40 mouse cellular contexts compared by ENCODE assay signal in the genomic region with DNA sequence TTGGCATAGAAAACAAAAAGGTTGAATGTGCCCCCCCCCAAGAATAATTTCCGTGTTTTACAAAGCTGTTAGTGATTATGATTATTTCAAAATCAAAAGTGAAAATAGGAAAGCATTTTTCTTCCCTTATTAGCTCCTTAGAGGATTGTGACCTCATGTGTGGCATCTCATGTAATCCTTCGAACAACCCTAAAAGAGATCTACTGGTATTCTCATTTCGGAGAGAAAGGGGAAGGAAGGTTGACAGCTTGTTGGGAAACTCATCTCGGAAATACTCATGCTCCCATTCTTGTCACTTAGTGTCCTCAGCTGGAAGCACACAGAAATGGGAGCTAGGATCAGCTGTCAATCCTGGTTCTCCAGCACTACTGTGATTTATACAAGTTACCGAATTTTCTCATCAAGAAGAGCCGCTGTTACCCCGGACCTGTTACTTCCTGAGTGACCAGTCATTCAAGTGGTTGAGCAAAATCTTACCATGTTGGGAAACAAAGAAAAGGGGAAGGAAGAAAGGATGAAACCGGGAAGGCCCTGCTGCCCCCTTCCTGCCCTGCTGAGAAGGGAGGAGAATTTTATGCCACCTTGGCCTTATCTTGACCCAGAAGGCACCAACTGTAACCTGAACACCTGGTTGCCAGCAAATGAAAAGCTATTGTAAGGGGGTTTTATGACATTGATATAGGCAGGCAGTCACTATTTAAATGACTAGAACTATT. TPM values are rescaled to one million over a fixed set of nuclear protein-coding genes. Genes with fewer than 3 reads are reported as not detected.
A peak's percentile ranks its signal among the peaks of the same experiment; 100 is the strongest.
DNase-seq lines count a peak whose midpoint lies in the region; ATAC-seq and TF ChIP-seq lines count a peak whose summit lies in the region.
"Had no signal": no experiment of that assay in that cellular context is flagged by ENCODE, and none has a peak within 500 bp of the region (broad histone marks: within the 10 kb centered on the region; RNA-seq: fewer than 3 reads in every experiment).

No protein-coding gene starts in this region.

- H3K9me3 ChIP-seq in liver, postnatal 0 days (ENCODE audit: low read length), result no peaks in the 10 kb centered on the region
- peaks cover 2% of the 10 kb centered on the region; the same call in 1 of the 2 replicates for H3K9me3 ChIP-seq in liver, embryonic 11.5 days (ENCODE audit: control insufficient read depth, low read length)
- H3K9me3 ChIP-seq: embryonic facial prominence, embryonic 13.5 days; forebrain, embryonic 10.5 days; forebrain, embryonic 15.5 days; megakaryocyte, embryonic 14.5 days had no signal

- 65% methylated on average over 8 of the region's 8 CpGs for WGBS in liver, postnatal 0 days (ENCODE audit: insufficient replicate concordance)
- 74% methylated on average over 8 of the region's 8 CpGs for WGBS in liver, embryonic 11.5 days
- WGBS in kidney, adult 2 months, result 91% methylated on average over 8 of the region's 8 CpGs

- H3K36me3 ChIP-seq in liver, postnatal 0 days (replicated peaks; ENCODE audit: insufficient read depth, low read length), result peaks cover 3% of the 10 kb centered on the region; the same call in 1 of the 2 replicates
- peaks cover 2% of the 10 kb centered on the region; the same call in 1 of the 2 replicates for H3K36me3 ChIP-seq in liver, embryonic 11.5 days (ENCODE audit: control insufficient read depth, insufficient read depth, low read length)
- H3K36me3 ChIP-seq in kidney, adult 2 months (ENCODE audit: control insufficient read depth, insufficient read depth, low read length), result no peaks in the 10 kb centered on the region; the same call in 1 of the 2 replicates

- H3K4me3 ChIP-seq in liver, postnatal 0 days (ENCODE audit: low read depth, low read length), result no peak overlapping the region
- H3K4me3 ChIP-seq in liver, embryonic 11.5 days (ENCODE audit: low read depth, low read length), result no peak overlapping the region
- H3K4me3 ChIP-seq in kidney, adult 2 months (ENCODE audit: insufficient read depth, low read depth, low read length), result no peak overlapping the region
- H3K4me3 ChIP-seq: embryonic facial prominence, embryonic 13.5 days; forebrain, embryonic 10.5 days; forebrain, embryonic 15.5 days; gastrocnemius, adult 2 months; heart, embryonic 13.5 days; limb, embryonic 12.5 days; megakaryocyte, embryonic 14.5 days had no signal

- TF ChIP-seq CTCF in liver, postnatal 0 days (IDR thresholded peaks at IDR 0.05; ENCODE audit: low read depth), result no peak
- no peak for TF ChIP-seq CTCF in kidney, adult 2 months (conservative IDR thresholded peaks at IDR 0.05; ENCODE audit: insufficient read depth, insufficient read length, low read depth, low read length)

- no peaks in the 10 kb centered on the region for H3K27me3 ChIP-seq in liver, postnatal 0 days (ENCODE audit: insufficient read depth, low read length)
- H3K27me3 ChIP-seq in liver, embryonic 11.5 days (replicated peaks; ENCODE audit: control insufficient read depth, insufficient read depth, low read length), result no peaks in the 10 kb centered on the region
- no peaks in the 10 kb centered on the region for H3K27me3 ChIP-seq in kidney, adult 2 months (replicated peaks; ENCODE audit: control insufficient read depth, insufficient read depth, low read length)
- H3K27me3 ChIP-seq: embryonic facial prominence, embryonic 13.5 days; forebrain, embryonic 15.5 days; heart, embryonic 13.5 days; limb, embryonic 12.5 days; megakaryocyte, embryonic 14.5 days had no signal

- no peak for DNase-seq in liver, postnatal 0 days
- DNase-seq in liver, embryonic 11.5 days (ENCODE audit: low spot score), result no peak
- peak; percentile 2 to 16 for DNase-seq in monocyte, adult 2 months (ENCODE audit: low read depth in 1 of 2, low spot score in 2 of 2)
- DNase-seq in lung, postnatal 14 days, result no peak
- DNase-seq in embryo, embryonic 10 days (ENCODE audit: low spot score), result no peak
- no peak for DNase-seq in kidney, adult 2 months
- DNase-seq: adrenal gland, postnatal 25 days; cerebellum, adult 11 months; cerebellum, adult 9-10 months; cerebellum, postnatal 36 days; gastrocnemius, adult 2 months; gastrocnemius, postnatal 36 days; heart, postnatal 10 days; kidney, postnatal 14 days; layer of hippocampus, adult 9-11 months; lung, adult 2 months; lung, postnatal 10 days; midbrain, embryonic 14.5 days; right cerebral cortex, adult 18-20 months had no signal

- 0 out of 2 replicates have a peak overlapping the region, but pooled peaks have one; percentile 8 for H3K4me2 ChIP-seq in liver, postnatal 0 days (ENCODE audit: low read depth, low read length)
- H3K4me2 ChIP-seq in liver, embryonic 11.5 days, result no peak overlapping the region
- H3K4me2 ChIP-seq: embryonic facial prominence, embryonic 13.5 days; forebrain, embryonic 15.5 days; heart, embryonic 13.5 days; limb, embryonic 12.5 days had no signal

- TF ChIP-seq EP300 in liver, postnatal 0 days (IDR thresholded peaks at IDR 0.05; ENCODE audit: low read depth), result no peak

- TF ChIP-seq POLR2A in kidney, adult 2 months (IDR thresholded peaks at IDR 0.05; ENCODE audit: low read depth, low read length), result no peak

- H3K4me1 ChIP-seq in liver, postnatal 0 days (ENCODE audit: insufficient read depth), result no peaks in the 10 kb centered on the region
- no peaks in the 10 kb centered on the region for H3K4me1 ChIP-seq in liver, embryonic 11.5 days (replicated peaks; ENCODE audit: control insufficient read depth, insufficient read depth, low read length)
- no peaks in the 10 kb centered on the region for H3K4me1 ChIP-seq in kidney, adult 2 months (ENCODE audit: control insufficient read depth, insufficient read depth, low read length)
- H3K4me1 ChIP-seq: embryonic facial prominence, embryonic 13.5 days; forebrain, embryonic 10.5 days; forebrain, embryonic 15.5 days; limb, embryonic 12.5 days; megakaryocyte, embryonic 14.5 days had no signal

- peak overlapping the region; percentile 50; the same call in 1 of the 2 replicates for H3K27ac ChIP-seq in liver, postnatal 0 days (ENCODE audit: low read depth)
- no peak overlapping the region for H3K27ac ChIP-seq in liver, embryonic 11.5 days (ENCODE audit: low read depth, low read length)
- H3K27ac ChIP-seq in kidney, adult 2 months (ENCODE audit: insufficient read depth, low read depth, low read length), result no peak overlapping the region
- H3K27ac ChIP-seq: embryonic facial prominence, embryonic 13.5 days; forebrain, embryonic 10.5 days; forebrain, embryonic 15.5 days; gastrocnemius, adult 2 months; heart, embryonic 13.5 days; limb, embryonic 12.5 days had no signal

- ATAC-seq in liver, postnatal 0 days, result peak; percentile 47; the same call in 1 of the 2 replicates
- no peak for ATAC-seq in liver, embryonic 11.5 days (replicated peaks; ENCODE audit: low FRiP score)
- ATAC-seq in hematopoietic stem cell, adult 5-6 weeks (replicated peaks in 1 of 2; ENCODE audit: insufficient read depth in 1 of 2, low FRiP score in 2 of 2, low TSS enrichment in 1 of 2, low read depth in 1 of 2, poor library complexity in 2 of 2, severe bottlenecking in 2 of 2), result peak; percentile 53 to 65; a peak in 3 of 4 replicates
- ATAC-seq: CD4-positive, CD25-positive, alpha-beta regulatory T cell, adult 4 months; forebrain, embryonic 15.5 days; hindbrain, embryonic 16.5 days had no signal

- H3K9ac ChIP-seq in liver, postnatal 0 days (replicated peaks), result no peak overlapping the region
- no peak overlapping the region for H3K9ac ChIP-seq in liver, embryonic 11.5 days (ENCODE audit: low read depth, low read length)
- H3K9ac ChIP-seq: embryonic facial prominence, embryonic 13.5 days; forebrain, embryonic 15.5 days; heart, embryonic 13.5 days; limb, embryonic 12.5 days had no signal

RNA-seq across cellular contexts. Expression of a gene that starts 6.6 kb away (rescaled TPM):
- not detected in 2 replicates for polyA plus RNA-seq in liver, postnatal 0 days (2015; fragmentation: Nextera tagmentation; extraction: Ambion mirVana)
- polyA plus RNA-seq in liver, embryonic 11.5 days (2014; fragmentation: Nextera tagmentation; extraction: Ambion mirVana), result 0.12 TPM in 1 of 2 replicates, not detected in the other
- total RNA-seq in hematopoietic stem cell, adult 5-6 weeks (2017), result not detected in 2 replicates
- polyA plus RNA-seq in kidney, adult 2 months (2012; rRNA removed), result not detected in 2 replicates
- total RNA-seq: adrenal gland, postnatal 25 days; gastrocnemius, adult 2 months; gastrocnemius, postnatal 36 days; heart, adult 8-10 months; heart, postnatal 10 days; left cerebral cortex, postnatal 14 days; liver, adult 2 months had no signal
- polyA plus RNA-seq: forebrain, embryonic 10.5 days; forebrain, embryonic 15.5 days; frontal cortex, adult 2 months; heart, embryonic 13.5 days; hindbrain, embryonic 11.5 days; hindbrain, embryonic 16.5 days; liver, adult 2 months; lung, adult 2 months; spleen, adult 2 months; testis, adult 2 months had no signal

RNA-seq across cellular contexts. Expression of a gene that starts 9.4 kb away (rescaled TPM):
- not detected in 2 replicates for polyA plus RNA-seq in liver, postnatal 0 days (2015; fragmentation: Nextera tagmentation; extraction: Ambion mirVana)
- polyA plus RNA-seq in liver, embryonic 11.5 days (2014; fragmentation: Nextera tagmentation; extraction: Ambion mirVana), result not detected in 2 replicates
- not detected in 2 replicates for total RNA-seq in hematopoietic stem cell, adult 5-6 weeks (2017)
- not detected in 2 replicates for polyA plus RNA-seq in kidney, adult 2 months (2012; rRNA removed)
- total RNA-seq: adrenal gland, postnatal 25 days; gastrocnemius, adult 2 months; gastrocnemius, postnatal 36 days; heart, adult 8-10 months; heart, postnatal 10 days; left cerebral cortex, postnatal 14 days; liver, adult 2 months had no signal
- polyA plus RNA-seq: CD4-positive, CD25-positive, alpha-beta regulatory T cell, adult 4 months; embryonic facial prominence, embryonic 13.5 days; forebrain, embryonic 10.5 days; forebrain, embryonic 15.5 days; frontal cortex, adult 2 months; heart, embryonic 13.5 days; hindbrain, embryonic 11.5 days; hindbrain, embryonic 16.5 days; intestine, embryonic 14.5 days; kidney, embryonic 14.5 days; limb, embryonic 12.5 days; liver, adult 2 months; lung, adult 2 months; midbrain, embryonic 14.5 days; neural tube, embryonic 11.5 days; spleen, adult 2 months; stomach, embryonic 14.5 days; testis, adult 2 months; thymus, postnatal 0 days had no signal

RNA-seq across cellular contexts. Expression of a gene that starts 36.9 kb away (rescaled TPM):
- 125 and 130 TPM in 2 replicates for polyA plus RNA-seq in liver, postnatal 0 days (2015; fragmentation: Nextera tagmentation; extraction: Ambion mirVana)
- polyA plus RNA-seq in liver, embryonic 11.5 days (2014; fragmentation: Nextera tagmentation; extraction: Ambion mirVana), result 273 and 281 TPM in 2 replicates
- 91.7 and 112 TPM in 2 replicates for total RNA-seq in hematopoietic stem cell, adult 5-6 weeks (2017)
- polyA plus RNA-seq in kidney, adult 2 months (2012; rRNA removed), result 59.7 and 68.4 TPM in 2 replicates

Comparison
In these comparisons a context has a peak if more than half of its experiments do, and no peak if none do; other contexts are left out.
1. DNase-seq: peak in monocyte, adult 2 months (2 of 2); none in liver, postnatal 0 days (single experiment), liver, embryonic 11.5 days (single experiment), lung, postnatal 14 days (single experiment), embryo, embryonic 10 days (single experiment) and kidney, adult 2 months (single experiment).